Mouse (Mus musculus): ENCODE results near the gene Ptpn11. TPM values are rescaled to one million over a fixed set of nuclear protein-coding genes. Genes with fewer than 3 reads are reported as not detected.

Ptpn11 gene
- polyA plus RNA-seq, 1 experiment: 67.9 TPM

- Histone ChIP-seq H3K36me3 (replicated peaks; ENCODE audit: low read length) (peaks cover 99% of the 10 kb centered on the region), H3K9me3 (no peaks in the 10 kb centered on the region), H3K4me3 (replicated peaks) (peak overlapping the region; percentile 6), H3K27me3 (replicated peaks) (no peaks in the 10 kb centered on the region), H3K4me1 (peaks cover 96% of the 10 kb centered on the region)
- TF ChIP-seq GATA1 (IDR thresholded peaks at IDR 0.05; ENCODE audit: borderline replicate concordance, low read length) (no peak), FLI1 (IDR thresholded peaks at IDR 0.05; ENCODE audit: low read length) (no peak)
Observed at GRCm38 (mm10) chr5:121142431-121143119, 48.6 kb downstream of the Ptpn11 start.

- no peak for TF ChIP-seq GATA1 (IDR thresholded peaks at IDR 0.05; ENCODE audit: borderline replicate concordance, low read length)
- no peak for TF ChIP-seq FLI1 (IDR thresholded peaks at IDR 0.05; ENCODE audit: low read length)
- peaks cover 99% of the 10 kb centered on the region for H3K36me3 ChIP-seq (replicated peaks; ENCODE audit: low read length)
Observed at GRCm38 (mm10) chr5:121140276-121140675, 50.9 kb downstream of the Ptpn11 start.

GRCm38 (mm10) chr5:121137125-121137524 is 54.1 kb downstream of the Ptpn11 start:
- TF ChIP-seq GATA1 (IDR thresholded peaks at IDR 0.05; ENCODE audit: borderline replicate concordance, low read length): no peak
- no peak for TF ChIP-seq FLI1 (IDR thresholded peaks at IDR 0.05; ENCODE audit: low read length)
- peaks cover 99% of the 10 kb centered on the region for H3K36me3 ChIP-seq (replicated peaks; ENCODE audit: low read length)

More at GRCm38 (mm10) chr5:121140276-121140675, 50.9 kb downstream of the Ptpn11 start:
- H3K4me3 ChIP-seq (replicated peaks): no peak overlapping the region
- H3K9me3 ChIP-seq: no peaks in the 10 kb centered on the region
- H3K4me1 ChIP-seq: peaks cover 83% of the 10 kb centered on the region
- H3K27me3 ChIP-seq (replicated peaks): no peaks in the 10 kb centered on the region

GRCm38 (mm10) chr5:121131801-121132200 is 59.4 kb downstream of the Ptpn11 start:
- no peak overlapping the region for H3K4me3 ChIP-seq (replicated peaks)
- no peaks in the 10 kb centered on the region for H3K9me3 ChIP-seq
- TF ChIP-seq FLI1 (IDR thresholded peaks at IDR 0.05; ENCODE audit: low read length) (no peak), GATA1 (IDR thresholded peaks at IDR 0.05; ENCODE audit: borderline replicate concordance, low read length) (no peak)
- H3K36me3 ChIP-seq (replicated peaks; ENCODE audit: low read length): peaks cover 96% of the 10 kb centered on the region
- H3K4me1 ChIP-seq: peaks cover 64% of the 10 kb centered on the region
- no peaks in the 10 kb centered on the region for H3K27me3 ChIP-seq (replicated peaks)

More at GRCm38 (mm10) chr5:121137125-121137524, 54.1 kb downstream of the Ptpn11 start:
- peaks cover 71% of the 10 kb centered on the region for H3K4me1 ChIP-seq
- no peaks in the 10 kb centered on the region for H3K9me3 ChIP-seq
- no peaks in the 10 kb centered on the region for H3K27me3 ChIP-seq (replicated peaks)
- no peak overlapping the region for H3K4me3 ChIP-seq (replicated peaks)

- Histone ChIP-seq H3K9me3 (no peaks in the 10 kb centered on the region), H3K4me3 (replicated peaks) (no peak overlapping the region), H3K36me3 (replicated peaks; ENCODE audit: low read length) (peaks cover 90% of the 10 kb centered on the region), H3K4me1 (peaks cover 64% of the 10 kb centered on the region), H3K27me3 (replicated peaks) (no peaks in the 10 kb centered on the region)
- no peak for TF ChIP-seq FLI1 (IDR thresholded peaks at IDR 0.05; ENCODE audit: low read length)
- TF ChIP-seq GATA1 (IDR thresholded peaks at IDR 0.05; ENCODE audit: borderline replicate concordance, low read length): no peak
Observed at GRCm38 (mm10) chr5:121129254-121129653, 61.9 kb downstream of the Ptpn11 start.

- no peak overlapping the region for H3K4me3 ChIP-seq (replicated peaks)
- H3K36me3 ChIP-seq (replicated peaks; ENCODE audit: low read length): peaks cover 86% of the 10 kb centered on the region
- TF ChIP-seq GATA1 (IDR thresholded peaks at IDR 0.05; ENCODE audit: borderline replicate concordance, low read length): no peak
- TF ChIP-seq FLI1 (IDR thresholded peaks at IDR 0.05; ENCODE audit: low read length): no peak
- H3K27me3 ChIP-seq (replicated peaks): no peaks in the 10 kb centered on the region
- peaks cover 70% of the 10 kb centered on the region for H3K4me1 ChIP-seq
- no peaks in the 10 kb centered on the region for H3K9me3 ChIP-seq
Observed at GRCm38 (mm10) chr5:121126051-121126450, 65.1 kb downstream of the Ptpn11 start.

- TF ChIP-seq FLI1 (IDR thresholded peaks at IDR 0.05; ENCODE audit: low read length) (no peak), GATA1 (IDR thresholded peaks at IDR 0.05; ENCODE audit: borderline replicate concordance, low read length) (no peak)
- Histone ChIP-seq H3K4me3 (replicated peaks) (no peak overlapping the region), H3K36me3 (replicated peaks; ENCODE audit: low read length) (peaks cover 86% of the 10 kb centered on the region), H3K9me3 (no peaks in the 10 kb centered on the region), H3K4me1 (peaks cover 72% of the 10 kb centered on the region), H3K27me3 (replicated peaks) (no peaks in the 10 kb centered on the region)
Observed at GRCm38 (mm10) chr5:121125563-121125962, 65.6 kb downstream of the Ptpn11 start.

- no peaks in the 10 kb centered on the region for H3K9me3 ChIP-seq
- H3K4me1 ChIP-seq: peaks cover 70% of the 10 kb centered on the region
- H3K27me3 ChIP-seq (replicated peaks): no peaks in the 10 kb centered on the region
- peaks cover 84% of the 10 kb centered on the region for H3K36me3 ChIP-seq (replicated peaks; ENCODE audit: low read length)
- TF ChIP-seq FLI1 (IDR thresholded peaks at IDR 0.05; ENCODE audit: low read length): no peak
- TF ChIP-seq GATA1 (IDR thresholded peaks at IDR 0.05; ENCODE audit: borderline replicate concordance, low read length): no peak
- H3K4me3 ChIP-seq (replicated peaks): no peak overlapping the region
Observed at GRCm38 (mm10) chr5:121124208-121125185, 66.7 kb downstream of the Ptpn11 start.

- no peak for TF ChIP-seq FLI1 (IDR thresholded peaks at IDR 0.05; ENCODE audit: low read length)
- TF ChIP-seq GATA1 (IDR thresholded peaks at IDR 0.05; ENCODE audit: borderline replicate concordance, low read length): no peak
- H3K4me3 ChIP-seq (replicated peaks): no peak overlapping the region
- no peaks in the 10 kb centered on the region for H3K27me3 ChIP-seq (replicated peaks)
- H3K9me3 ChIP-seq: no peaks in the 10 kb centered on the region
- peaks cover 84% of the 10 kb centered on the region for H3K36me3 ChIP-seq (replicated peaks; ENCODE audit: low read length)
- H3K4me1 ChIP-seq: peaks cover 68% of the 10 kb centered on the region
Observed at GRCm38 (mm10) chr5:121123399-121123798, 67.8 kb downstream of the Ptpn11 start.
